Mouse (Mus musculus) hindlimb bud, embryonic 11.5 days (tissue): ENCODE measurements around the gene Bcar3.
"Not testable (repeated sequence)": the region's sequence is repeated elsewhere in the genome, so short reads cannot be mapped to it uniquely, and the experiment has no call there.

Source experiments
- DNase-seq: peaks from one replicate; pipeline ENCODE4 v3.0.0-alpha.2; 2012; ENCODE audit warnings: low read depth, low spot score; ENCODE audit errors: extremely low spot score

The Bcar3 gene

DNA sequence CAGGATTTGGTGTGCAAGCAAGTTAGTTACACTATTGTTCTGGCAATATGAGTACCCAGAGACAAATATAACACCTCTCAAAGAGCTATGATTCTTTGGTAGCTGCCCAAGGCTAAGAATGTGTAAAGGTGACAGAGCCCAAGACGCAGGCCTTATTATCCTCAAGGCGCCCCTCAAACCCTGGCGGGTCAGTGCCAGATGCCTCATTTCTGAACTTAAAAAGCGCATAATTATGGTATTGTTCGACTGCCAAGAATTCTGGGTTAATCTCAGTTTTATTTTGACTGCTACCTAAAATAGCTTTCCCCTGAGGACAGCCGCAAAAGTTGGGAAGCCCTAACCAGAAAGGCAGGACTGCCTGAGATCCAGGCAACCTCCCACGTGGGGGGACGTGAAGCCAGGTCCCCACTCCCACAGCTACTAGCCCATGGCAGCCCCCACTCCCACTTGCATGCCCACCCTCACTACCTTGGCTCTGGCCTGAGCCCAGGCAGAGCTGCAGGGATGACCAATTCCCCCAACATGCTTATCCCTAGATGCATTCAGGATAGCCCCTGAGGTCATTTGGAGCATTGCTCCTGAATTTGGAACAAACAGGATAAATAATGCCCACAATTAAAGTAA is 83.0 kb downstream of the Bcar3 start:
- DNase-seq, result no peak

DNA sequence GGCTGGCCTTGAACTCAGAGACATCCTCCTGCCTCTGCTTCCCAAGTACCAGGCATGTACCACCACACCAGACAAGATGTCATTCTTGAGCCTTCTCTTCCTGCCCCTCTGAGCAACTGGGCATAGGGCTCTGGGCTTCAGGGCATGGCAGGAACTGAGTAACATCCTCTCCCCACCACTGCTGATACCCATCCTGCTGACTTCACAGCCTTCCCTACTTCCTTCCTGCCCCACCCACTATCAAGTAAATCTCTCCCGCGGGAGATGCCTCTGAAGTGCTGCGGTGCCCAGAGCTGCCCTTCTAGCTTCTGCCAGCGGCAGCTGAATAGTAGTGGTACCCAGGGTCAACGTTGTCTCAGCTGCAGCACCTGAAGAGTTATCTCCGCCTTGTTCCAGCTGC is 84.7 kb downstream of the Bcar3 start:
- DNase-seq, result no peak

DNA sequence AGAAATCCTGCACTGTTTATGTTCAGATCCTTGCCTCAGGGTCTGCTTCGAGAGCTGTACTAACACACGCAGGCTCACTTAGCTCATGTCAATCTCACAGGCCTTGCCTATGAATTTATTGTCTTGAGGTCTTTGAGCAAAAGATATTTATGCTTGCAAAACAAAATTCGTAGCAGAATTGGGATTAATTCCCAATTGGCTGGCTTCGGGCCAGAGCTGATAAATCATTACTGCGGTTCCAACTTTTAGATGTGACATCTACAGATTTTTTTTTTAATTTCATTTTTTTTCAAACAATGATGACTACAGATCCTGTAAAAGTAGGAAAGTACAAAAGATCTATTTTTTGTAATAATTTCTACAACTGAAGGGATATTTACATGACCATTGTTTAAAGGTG is 86.8 kb downstream of the Bcar3 start:
- no peak for DNase-seq

DNA sequence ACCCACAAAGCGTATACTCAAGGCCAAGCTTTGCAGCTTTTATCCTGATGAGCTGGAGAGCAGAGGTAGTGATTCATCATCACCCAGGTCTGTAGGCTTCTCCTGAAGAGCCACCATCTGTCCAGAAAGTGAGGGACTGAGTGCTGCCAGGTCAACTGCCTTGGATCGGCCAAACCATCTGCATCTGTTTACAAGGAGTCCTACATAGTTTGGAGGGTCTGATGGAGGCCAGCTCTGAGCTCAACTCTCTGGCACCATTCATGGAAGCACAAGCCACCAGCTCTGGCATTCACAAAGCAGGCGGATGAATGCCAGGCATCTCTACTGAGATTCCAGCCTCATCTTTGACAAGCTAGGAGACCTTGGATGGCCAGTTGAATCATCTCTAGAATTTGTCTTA is 87.7 kb downstream of the Bcar3 start:
- no peak for DNase-seq

DNA sequence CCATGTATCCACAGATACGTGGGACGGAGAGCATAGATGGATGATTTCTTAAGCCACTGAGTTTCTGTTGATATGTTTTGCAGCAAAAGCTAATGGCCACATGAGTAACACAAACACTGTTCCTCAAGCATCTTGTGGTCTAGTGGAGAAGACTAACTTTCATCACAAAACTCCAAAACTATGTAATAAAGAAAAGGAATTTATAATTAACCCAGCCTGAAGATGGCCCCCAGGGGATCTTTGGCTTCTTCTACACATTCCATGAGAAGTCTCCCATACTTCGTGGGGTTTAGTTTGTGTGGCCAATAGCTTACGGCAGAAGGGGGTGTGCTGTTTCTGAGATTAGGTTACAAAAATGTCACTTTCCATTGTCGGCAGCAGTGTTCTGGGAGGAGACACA is 92.5 kb downstream of the Bcar3 start:
- DNase-seq, result no peak

DNA sequence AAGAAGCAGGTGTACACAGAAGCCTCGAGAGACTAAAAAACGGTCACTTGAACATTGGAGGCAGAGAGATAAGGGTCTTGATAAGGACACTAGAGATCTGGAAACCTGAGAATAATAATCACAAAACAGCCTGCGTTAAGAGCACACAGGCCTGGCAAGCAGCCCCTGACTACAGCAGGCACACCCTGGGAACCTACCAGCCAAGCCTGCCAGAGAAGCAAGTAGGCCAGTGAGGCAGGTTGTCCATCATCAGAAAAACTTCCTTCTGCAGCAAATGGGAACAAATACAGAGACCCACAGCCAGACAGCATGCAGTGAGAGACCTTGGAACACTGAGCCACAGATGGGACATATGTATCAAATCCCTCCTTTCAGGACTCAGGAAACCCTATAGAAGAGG is 93.8 kb downstream of the Bcar3 start:
- no peak for DNase-seq

DNA sequence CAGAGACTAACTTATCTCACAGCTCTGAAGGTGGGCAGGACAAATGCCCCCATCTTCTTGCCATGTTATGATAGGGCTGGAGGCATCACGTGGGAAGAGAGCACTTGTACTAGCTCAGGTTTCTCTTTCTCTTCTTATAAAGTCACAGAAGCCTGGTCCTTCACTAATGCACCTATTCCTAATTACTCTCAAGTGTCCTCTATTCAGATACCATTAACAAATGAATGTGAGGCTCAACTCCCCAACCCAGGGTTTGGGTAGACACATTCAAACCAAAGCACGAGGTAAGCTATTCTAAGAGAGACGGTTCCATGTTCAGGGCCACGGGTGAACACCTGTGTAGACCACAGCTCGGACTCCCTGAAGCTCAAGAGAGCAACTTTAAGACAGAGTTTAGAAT is 96.0 kb downstream of the Bcar3 start:
- no peak for DNase-seq

DNA sequence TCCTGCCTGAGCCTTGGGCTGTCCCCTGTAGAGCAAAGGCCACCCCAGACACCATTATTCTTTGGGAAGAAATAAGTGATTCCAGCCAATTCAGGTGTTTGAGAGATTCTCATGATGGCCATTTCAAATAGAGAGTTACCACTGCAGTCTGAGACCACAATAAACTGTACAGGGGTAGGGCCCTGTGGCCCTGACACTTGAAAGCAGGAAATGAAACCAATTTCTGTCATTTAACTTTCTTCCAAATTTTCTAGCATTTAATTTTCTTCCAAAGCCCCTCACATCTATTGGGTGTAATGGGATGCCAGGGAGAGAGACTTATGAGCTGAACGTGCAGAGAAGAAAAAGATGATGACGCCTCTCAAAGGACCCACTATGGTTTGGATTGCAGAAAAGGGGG is 97.2 kb downstream of the Bcar3 start:
- DNase-seq, result no peak

DNA sequence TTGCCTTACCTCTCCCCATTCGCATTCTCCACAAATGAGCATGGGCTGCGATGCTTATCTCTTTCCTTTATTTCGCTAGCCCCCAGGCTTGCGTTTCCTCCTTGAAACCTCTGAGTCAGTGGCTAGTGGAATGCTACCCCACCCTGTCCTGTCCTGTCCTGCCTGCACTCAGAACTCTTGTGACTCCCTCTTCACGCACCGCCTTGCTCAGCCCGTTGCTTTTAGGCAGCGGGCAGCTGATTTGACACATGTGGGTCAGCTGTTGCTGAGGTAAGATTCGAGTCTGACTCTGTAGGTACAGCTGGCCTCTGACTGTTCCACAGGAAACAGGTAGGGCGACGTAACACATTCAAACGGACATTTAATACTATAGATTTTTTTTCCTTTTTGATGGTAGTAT is 97.9 kb downstream of the Bcar3 start:
- no peak for DNase-seq

DNA sequence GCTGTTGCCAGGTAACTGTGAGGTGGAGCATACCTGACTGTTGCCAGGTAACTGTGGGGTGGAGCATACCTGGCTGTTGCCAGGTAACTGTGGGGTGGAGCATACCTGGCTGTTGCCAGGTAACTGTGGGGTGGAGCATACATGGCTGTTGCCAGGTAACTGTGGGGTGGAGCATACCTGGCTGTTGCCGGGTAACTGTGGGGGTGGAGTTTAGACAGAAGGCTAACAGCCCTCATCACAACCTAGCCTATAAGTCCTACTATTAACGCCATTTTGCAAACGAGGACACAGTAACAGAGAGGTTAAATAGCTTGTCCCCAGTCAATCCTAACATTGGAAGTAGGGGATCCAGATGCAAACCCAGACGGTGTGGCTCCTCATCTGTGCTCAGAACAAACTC is 99.5 kb downstream of the Bcar3 start:
- not testable (repeated sequence) for DNase-seq

DNA sequence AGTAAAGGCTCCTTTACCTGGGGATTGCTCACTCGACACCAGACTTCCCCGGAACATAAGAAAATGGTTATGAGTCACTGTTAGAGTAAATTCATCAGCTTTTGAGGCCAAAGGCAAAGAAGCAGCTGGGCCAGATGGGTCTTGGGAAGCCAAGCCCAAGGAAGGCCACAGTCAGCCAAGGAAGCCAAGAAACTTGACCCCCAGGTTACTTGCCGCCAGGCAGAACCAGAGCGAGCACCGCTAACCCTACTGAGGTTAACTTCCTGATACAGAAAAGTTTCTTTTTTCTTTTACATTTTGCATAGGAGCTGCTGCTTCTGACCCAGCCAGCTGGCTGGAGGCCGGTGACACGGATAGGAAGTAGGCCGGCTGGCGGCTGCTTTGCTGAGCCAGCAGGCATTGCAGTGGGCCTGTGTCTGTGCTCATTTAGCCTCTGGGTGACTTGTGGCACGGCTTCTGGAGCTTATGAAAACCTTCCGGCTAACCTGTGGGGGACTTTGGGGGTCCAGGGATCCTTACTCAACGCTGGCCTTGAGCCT is 100.0 kb downstream of the Bcar3 start:
- DNase-seq, result no peak

DNA sequence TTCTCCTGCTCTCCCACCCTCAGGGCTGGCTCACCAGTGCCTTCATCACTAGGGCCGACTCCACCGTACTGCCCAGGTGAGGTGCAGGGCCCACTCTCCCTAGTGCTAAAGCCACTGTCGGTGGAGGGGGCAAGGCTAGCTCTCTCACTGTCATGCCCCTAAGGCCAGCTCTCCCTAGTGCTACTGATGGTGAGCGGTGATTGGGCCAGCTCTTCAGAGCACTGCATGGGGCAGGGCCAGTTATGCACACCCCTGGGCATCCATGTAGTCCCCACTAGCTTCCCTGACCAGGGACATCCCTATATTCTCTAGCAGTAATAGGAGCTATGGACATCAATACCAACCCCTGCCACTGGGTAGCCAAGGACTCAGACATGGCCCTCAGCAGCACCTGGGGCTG is 103.0 kb downstream of the Bcar3 start:
- no peak for DNase-seq

DNA sequence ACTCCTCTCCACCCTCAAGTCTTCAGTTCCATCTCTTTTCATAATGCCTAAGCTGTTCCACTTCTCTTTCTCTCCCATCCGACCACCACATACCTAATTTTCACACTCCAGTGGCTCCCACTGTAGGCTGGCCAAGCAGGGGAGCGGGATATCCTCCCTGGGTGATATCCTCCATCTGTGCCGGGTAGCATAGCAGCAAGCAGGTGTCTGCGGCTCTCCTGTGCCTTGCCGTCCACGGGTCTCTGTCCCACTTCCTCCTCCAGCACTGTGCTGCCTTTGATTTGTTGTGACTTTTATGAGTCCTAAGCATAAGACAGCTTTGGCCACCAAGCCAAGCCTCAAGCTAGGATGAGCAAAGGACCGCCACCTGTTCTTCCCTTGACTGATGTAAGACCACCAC is 103.5 kb downstream of the Bcar3 start:
- no peak for DNase-seq

DNA sequence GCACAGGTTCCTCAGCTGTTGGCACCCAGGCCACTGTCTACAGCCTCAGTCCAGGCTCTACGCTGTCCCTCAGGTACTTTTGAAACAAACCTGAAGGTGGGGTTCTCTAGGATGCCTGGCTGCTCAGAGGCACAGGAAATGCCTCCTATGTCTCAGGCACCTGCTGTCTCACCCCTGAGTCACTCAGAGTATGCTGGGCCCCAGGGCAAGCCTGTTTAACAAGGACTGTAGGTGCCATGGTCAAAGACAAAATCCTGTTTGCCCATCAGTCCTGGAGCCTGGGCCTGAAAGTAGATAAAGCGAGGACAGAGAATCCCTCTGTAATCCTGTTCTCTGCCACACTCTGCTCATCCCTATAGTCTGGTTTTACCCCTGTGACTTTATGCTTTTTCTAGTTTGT is 107.1 kb downstream of the Bcar3 start:
- DNase-seq, result no peak

DNA sequence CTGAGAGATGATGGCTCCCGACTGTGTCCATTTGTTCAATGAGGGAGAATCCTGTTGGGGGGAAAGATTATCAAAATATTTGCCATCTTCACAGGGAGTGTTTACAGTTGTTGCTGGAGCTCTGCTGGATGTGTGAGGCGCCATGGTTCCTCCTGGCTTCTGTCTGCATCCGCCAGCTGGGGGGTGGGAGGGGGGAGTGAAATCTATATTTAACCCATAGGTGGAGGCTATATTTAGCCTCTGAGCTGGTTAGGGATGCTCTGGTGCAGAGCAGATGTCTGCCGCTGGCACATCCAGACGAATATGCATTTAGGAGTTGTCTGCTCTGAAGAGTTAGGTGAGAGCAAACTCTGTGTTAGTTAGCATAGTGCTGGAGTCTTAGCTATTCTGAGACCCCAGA is 108.2 kb downstream of the Bcar3 start:
- DNase-seq, result no peak

DNA sequence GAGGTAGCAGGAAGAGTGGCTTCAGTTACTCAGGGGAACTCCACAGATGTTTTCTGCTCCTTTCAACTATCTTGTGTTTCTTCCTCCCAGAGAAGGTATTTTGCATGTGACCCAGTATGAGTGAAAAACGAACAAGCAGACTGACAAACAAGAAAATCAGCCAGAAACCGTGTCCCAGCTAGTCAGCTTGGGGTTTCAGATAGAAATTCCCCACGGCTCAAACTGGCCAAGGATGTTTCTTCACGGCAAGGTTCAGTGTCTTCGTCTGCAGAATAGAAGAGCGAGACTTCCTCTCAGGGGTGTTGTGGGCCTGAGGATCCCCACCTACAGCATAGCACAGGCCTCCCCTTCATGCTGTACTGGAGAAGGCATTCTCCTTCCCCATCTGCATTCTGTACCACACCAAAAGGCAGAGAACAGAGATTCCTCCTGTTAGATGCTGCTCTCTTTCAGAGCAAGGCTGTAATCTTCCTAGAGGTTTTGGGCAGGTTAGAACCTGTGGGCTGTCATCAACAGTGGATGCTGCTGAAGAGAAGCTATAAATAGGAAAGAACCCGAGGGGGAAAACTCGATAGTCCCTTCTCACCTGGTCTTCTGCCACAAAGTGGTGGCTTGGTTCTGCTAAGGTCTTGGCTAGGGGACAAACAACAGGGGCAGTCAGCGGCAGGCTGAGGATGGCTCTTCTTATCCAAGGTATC is 110.1 kb downstream of the Bcar3 start:
- no peak for DNase-seq

DNA sequence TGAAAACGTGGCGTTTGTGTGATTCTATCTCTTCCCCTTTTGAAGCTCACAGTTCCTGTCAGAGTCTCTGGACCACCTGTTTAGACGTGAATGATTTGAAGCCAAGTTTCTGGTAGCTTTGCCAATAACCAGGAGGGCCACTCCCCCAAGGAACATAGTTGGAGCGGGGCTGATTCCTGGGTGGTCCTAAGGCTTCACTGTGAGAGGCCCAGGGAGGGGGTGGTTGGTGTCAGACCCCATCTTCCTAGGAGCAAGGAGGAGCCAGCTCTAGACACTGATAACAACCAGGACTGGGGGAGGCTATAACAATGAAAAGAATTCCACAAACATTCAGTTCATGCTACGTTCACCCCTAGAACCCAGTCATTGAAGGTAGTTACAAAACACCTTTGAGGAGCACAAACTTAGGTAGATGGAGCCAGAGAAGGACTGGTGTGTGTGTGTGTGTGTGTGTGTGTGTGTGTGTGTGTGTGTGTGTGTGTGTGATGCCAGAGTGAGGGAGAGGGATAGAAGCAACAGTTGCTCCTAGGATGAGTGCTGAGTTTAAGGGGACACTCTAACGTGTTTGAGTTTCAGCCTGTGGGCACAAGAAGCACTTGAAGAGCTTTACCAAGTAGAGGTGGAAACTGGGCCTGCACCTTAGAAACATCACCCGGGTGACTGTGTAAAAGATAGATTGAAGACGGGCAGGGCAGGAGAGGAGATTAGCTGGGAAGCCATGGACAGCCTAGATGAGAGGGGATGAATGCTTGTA is 111.4 kb downstream of the Bcar3 start:
- DNase-seq, result no peak

DNA sequence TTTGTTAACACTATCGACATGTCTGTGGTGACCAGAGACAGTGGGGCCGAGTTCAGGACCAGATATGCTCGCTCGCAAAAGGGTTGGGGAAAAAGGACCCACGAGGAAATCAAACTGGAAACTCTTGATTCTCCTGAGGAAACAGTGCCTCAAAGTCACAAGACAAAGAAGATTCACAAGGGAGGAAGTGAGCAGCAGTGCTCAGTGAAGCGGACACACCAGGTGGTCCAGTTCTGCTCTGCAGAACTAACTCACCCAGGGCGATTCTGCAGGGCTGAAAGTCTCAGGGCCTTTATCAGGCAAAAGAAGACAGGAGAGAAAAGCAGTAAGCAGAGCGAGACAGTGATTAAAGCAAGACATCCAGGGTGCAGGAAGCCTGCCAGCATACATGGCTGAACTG is 112.5 kb downstream of the Bcar3 start:
- DNase-seq, result no peak

DNA sequence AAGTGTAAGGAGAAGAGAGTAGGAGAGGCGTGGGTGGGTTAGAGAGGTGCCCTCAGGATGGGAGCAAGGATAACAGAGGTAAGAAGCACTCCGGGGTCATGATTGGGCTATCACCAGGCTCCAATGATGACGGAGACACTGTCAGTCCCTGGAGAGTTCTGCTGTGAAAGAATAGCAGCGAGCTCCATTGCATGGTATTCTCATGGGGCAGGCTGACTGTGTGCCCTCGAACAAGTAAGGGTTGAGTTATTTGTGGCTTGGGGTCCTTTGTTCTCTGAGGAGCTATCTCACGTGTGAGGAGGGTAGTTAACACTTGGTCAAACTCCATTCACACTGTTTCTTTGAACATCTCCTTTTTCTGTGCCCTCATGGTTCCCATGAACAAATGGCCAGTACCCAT is 113.8 kb downstream of the Bcar3 start:
- DNase-seq, result no peak

DNA sequence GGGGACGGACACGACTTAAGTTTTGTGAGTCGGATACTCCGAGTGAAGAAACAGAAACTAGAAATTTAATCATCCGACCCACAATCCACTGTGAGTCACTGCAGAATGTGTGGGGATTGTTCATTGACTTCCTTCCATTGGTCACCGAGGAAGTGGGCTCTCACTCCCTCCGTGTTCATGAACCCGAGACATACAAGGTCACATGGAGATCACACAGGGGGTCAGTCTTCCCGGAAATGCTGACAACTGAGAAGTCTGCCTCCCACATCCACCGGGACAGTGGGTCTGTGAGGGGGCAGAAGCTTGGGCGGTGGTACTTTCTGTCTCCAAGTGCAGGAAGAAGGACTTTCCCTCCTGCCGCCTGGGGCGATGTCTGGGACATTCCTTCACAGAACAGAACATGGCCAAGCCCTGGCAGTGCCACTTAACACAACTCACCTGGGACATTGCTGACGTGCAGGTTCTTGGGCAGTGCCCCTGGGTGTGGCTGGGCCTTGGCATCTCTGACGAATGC is 114.9 kb downstream of the Bcar3 start:
- no peak for DNase-seq

DNA sequence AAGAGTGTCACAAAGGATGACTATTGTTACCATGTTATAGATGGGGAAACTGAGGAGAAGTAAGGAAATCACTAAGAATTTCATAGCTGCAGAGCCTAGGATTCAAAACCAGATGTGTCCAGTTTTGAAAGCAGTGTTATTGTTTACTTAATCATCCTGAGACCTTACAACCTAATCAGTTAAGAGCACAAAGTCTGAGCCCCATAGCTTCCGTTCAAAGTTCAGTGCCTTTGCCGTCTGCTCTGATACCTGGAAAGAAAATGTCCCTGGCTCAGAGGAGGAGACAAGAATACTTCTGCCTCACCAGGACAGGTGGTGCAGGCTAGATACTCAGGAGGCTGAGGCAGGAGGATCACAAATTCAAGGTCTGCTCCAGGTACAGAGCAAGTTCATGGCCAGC is 117.7 kb downstream of the Bcar3 start:
- DNase-seq, result no peak
